Mouse (Mus musculus) midbrain, embryonic 14.5 days (tissue): Measurements from ENCODE around the gene Lrguk. TPM values are rescaled to one million over a fixed set of nuclear protein-coding genes. Genes with fewer than 3 reads are reported as not detected.

ENCODE experiments used
- ATAC-seq: fragments of 200-750 bp; cut with Nextera tagmentation; 2 replicates; pipeline ENCODE4 v1.8.0; 2017; ENCODE audit warnings: moderate number of reproducible peaks, moderate library complexity; ENCODE audit not compliant: low FRiP score, low TSS enrichment
- DNase-seq: peaks from one replicate; pipeline ENCODE4 v3.0.0-alpha.2; 2015
- H3K27ac ChIP-seq: fragments of 300-500 bp; sonication (generic); replicated peaks from 2 replicates; pipeline ENCODE4 v1.5.1; 2014; ENCODE audit warnings: mild to moderate bottlenecking, low read depth, low read length, moderate library complexity
- H3K27me3 ChIP-seq: fragments of 300-500 bp; sonication (generic); 2 replicates; pipeline ENCODE4 v1.6.1; 2014; ENCODE audit warnings: low read length, control low read depth, mixed read lengths; ENCODE audit not compliant: control insufficient read depth, insufficient read depth
- H3K36me3 ChIP-seq: fragments of 300-500 bp; sonication (generic); 2 replicates; pipeline ENCODE4 v1.6.1; 2014; ENCODE audit warnings: low read length, control low read depth; ENCODE audit not compliant: control insufficient read depth, insufficient read depth
- H3K4me1 ChIP-seq: fragments of 300-500 bp; sonication (generic); 2 replicates; pipeline ENCODE4 v1.6.1; 2014; ENCODE audit warnings: mild to moderate bottlenecking, antibody characterized with exemption, low read length, control low read depth; ENCODE audit not compliant: control insufficient read depth, insufficient read depth
- H3K4me2 ChIP-seq: fragments of 300-500 bp; sonication (generic); 2 replicates; pipeline ENCODE4 v1.6.1; 2014; ENCODE audit warnings: mild to moderate bottlenecking, low read length, moderate library complexity
- H3K4me3 ChIP-seq: fragments of 300-500 bp; sonication (generic); replicated peaks from 2 replicates; pipeline ENCODE4 v1.5.1; 2014; ENCODE audit warnings: low read depth, low read length
- H3K9ac ChIP-seq: fragments of 300-500 bp; sonication (generic); replicated peaks from 2 replicates; pipeline ENCODE4 v1.6.1; 2014; ENCODE audit warnings: mild to moderate bottlenecking, low read length, moderate library complexity
- H3K9me3 ChIP-seq: fragments of 300-500 bp; sonication (generic); 2 replicates; pipeline ENCODE4 v1.6.1; 2016; ENCODE audit warnings: low read length, control low read depth, mixed read lengths; ENCODE audit not compliant: control insufficient read depth
- WGBS: fragments of 180-500 bp; shearing (Covaris S2); extraction: QIAGEN DNeasy Blood & Tissue Kit; methylation state at CpG from one replicate; pipeline ENCODE4 v1.1.7; 2014; 5-methylcytosine and 5-hydroxymethylcytosine counted together
- polyA plus RNA-seq: library from polyadenylated mRNA; unstranded; fragments of >200 nt; fragmentation: Nextera tagmentation; extraction: Ambion mirVana; gene quantifications from 2 replicates; pipeline ENCODE4 v1.2.1, GENCODE M21; 2014

Gene Lrguk
- polyA plus RNA-seq, 1 experiment from 2014 or later = 0.83 TPM

GRCm38 (mm10) chr6:34083471-34083870 lies 54.2 kb downstream of the Lrguk start:
- H3K27ac ChIP-seq = no peak overlapping the region
- H3K36me3 ChIP-seq = no peaks in the 10 kb centered on the region
- DNase-seq (no peak), ATAC-seq (no peak)
- WGBS = 93% methylated on average over 5 of the region's 5 CpGs
- H3K9ac ChIP-seq = no peak overlapping the region
- 0 out of 2 replicates have a peak, but pooled peaks cover 5% of the 10 kb centered on the region for H3K4me1 ChIP-seq
- no peaks in the 10 kb centered on the region for H3K27me3 ChIP-seq
- H3K9me3 ChIP-seq = no peaks in the 10 kb centered on the region
- H3K4me3 ChIP-seq = no peak overlapping the region
- H3K4me2 ChIP-seq = no peak overlapping the region

DNA sequence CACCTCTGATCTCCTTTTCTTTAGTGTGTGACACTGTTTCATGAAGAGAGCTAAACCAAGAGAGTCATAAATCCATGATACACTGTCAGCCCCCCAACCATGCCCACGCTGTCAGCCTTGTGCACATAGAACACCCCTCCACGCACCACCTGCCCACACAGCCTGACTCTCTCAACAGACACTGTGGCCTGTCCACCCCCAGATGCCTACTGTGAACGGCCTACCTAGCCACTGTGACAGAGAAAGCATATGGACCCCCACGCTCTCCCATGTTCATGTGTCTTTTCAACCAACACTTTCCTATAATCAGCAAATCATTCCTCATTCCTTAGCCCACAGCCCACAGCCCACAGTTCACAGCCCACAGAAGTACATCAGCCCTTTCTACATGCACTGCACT lies 58.5 kb downstream of the Lrguk start:
- Histone ChIP-seq H3K27me3 (no peaks in the 10 kb centered on the region), H3K9me3 (no peaks in the 10 kb centered on the region), H3K36me3 (no peaks in the 10 kb centered on the region), H3K27ac (no peak overlapping the region), H3K9ac (no peak overlapping the region), H3K4me2 (no peak overlapping the region), H3K4me1 (0 out of 2 replicates have a peak, but pooled peaks cover 5% of the 10 kb centered on the region), H3K4me3 (no peak overlapping the region)
- ATAC-seq (no peak), DNase-seq (no peak)
- 97% methylated on average over 4 of the region's 4 CpGs for WGBS

DNA sequence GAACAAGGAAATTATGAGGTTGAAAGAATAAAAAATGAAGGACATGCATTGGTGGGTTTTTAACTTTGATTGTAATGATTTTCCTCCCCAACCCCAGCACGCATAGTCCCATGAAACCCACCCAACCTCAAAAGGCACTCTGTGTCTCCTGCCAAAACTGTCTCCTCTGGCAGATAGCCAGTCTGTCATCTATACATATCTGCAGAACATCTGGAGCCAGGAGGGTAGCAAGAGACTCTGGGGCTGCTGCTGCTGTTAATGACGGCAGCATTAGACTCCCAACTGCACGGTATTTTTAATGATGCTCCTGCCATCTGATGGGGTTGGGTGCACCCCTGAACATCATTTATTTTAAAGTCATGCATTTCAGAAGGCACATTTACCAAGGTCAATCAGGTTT lies 59.7 kb downstream of the Lrguk start:
- Histone ChIP-seq H3K4me3 (no peak overlapping the region), H3K27ac (no peak overlapping the region), H3K4me2 (no peak overlapping the region), H3K36me3 (no peaks in the 10 kb centered on the region), H3K9ac (no peak overlapping the region), H3K9me3 (no peaks in the 10 kb centered on the region), H3K27me3 (no peaks in the 10 kb centered on the region), H3K4me1 (0 out of 2 replicates have a peak, but pooled peaks cover 5% of the 10 kb centered on the region)
- no peak for DNase-seq
- no peak for ATAC-seq
- 78% methylated on average over 3 of the region's 3 CpGs for WGBS

- H3K36me3 ChIP-seq = no peaks in the 10 kb centered on the region
- H3K9ac ChIP-seq = no peak overlapping the region
- DNase-seq (no peak), ATAC-seq (no peak)
- 67% methylated on average over 3 of the region's 3 CpGs for WGBS
- H3K27me3 ChIP-seq = no peaks in the 10 kb centered on the region
- H3K4me3 ChIP-seq = no peak overlapping the region
- no peak overlapping the region for H3K4me2 ChIP-seq
- H3K9me3 ChIP-seq = no peaks in the 10 kb centered on the region
- no peak overlapping the region for H3K27ac ChIP-seq
- no peaks in the 10 kb centered on the region for H3K4me1 ChIP-seq
Measured at GRCm38 (mm10) chr6:34091537-34091936, 62.3 kb downstream of the Lrguk start.

DNA sequence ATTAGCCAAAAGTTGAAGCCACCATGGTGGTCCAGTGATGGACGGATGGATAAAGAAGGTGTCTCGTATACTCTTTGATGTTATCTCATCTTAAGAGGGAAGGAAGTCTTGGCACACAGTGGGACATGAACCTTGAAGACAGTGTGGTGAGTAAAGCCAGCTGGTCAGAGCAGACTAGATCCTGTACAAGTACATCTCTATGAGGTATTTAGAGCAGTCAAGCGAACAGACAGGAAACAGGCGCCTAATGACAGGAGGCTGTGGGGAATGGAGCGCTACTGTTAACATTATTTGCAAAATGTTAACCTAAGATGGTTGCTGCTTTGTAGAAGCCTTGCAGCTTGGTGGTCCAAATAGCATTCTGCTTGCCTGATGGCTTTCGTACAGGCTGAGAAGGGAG lies 67.0 kb downstream of the Lrguk start:
- Histone ChIP-seq H3K9me3 (no peaks in the 10 kb centered on the region), H3K4me2 (no peak overlapping the region), H3K36me3 (no peaks in the 10 kb centered on the region), H3K4me1 (no peaks in the 10 kb centered on the region), H3K4me3 (no peak overlapping the region), H3K27me3 (no peaks in the 10 kb centered on the region), H3K9ac (no peak overlapping the region), H3K27ac (no peak overlapping the region)
- DNase-seq (no peak), ATAC-seq (no peak)
- 95% methylated on average over 6 of the region's 6 CpGs for WGBS

- H3K27me3 ChIP-seq = no peaks in the 10 kb centered on the region
- 88% methylated on average over 4 of the region's 4 CpGs for WGBS
Measured at GRCm38 (mm10) chr6:34096905-34097304, 67.7 kb downstream of the Lrguk start.

DNA sequence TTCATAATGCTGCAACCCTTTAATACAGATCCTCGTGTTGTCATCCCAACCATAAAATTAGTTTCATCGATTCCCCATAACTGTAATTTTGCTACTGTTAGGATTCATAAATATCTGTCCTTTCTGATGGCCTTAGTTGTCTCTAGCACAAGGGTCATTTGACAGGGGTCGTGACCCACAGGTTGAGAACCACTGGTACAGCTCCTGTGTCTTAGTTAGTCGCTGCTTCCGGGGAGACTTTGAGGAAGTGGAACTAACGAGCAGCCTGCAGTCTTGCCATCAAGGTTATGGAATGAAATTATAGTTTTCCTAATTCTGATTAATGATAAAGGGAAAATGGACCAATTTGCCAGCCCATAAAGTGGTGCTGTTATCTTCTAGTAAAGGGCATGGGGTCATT lies 70.5 kb downstream of the Lrguk start:
- Histone ChIP-seq H3K27me3 (no peaks in the 10 kb centered on the region), H3K36me3 (no peaks in the 10 kb centered on the region), H3K4me3 (no peak overlapping the region), H3K9me3 (no peaks in the 10 kb centered on the region), H3K27ac (no peak overlapping the region), H3K9ac (no peak overlapping the region), H3K4me1 (no peaks in the 10 kb centered on the region), H3K4me2 (no peak overlapping the region)
- DNase-seq (no peak), ATAC-seq (no peak)
- WGBS = 90% methylated on average over 6 of the region's 6 CpGs

More at GRCm38 (mm10) chr6:34096905-34097304, 67.7 kb downstream of the Lrguk start:
- H3K27ac ChIP-seq = no peak overlapping the region
- H3K9ac ChIP-seq = no peak overlapping the region
- ATAC-seq = no peak
- no peaks in the 10 kb centered on the region for H3K9me3 ChIP-seq
- no peaks in the 10 kb centered on the region for H3K4me1 ChIP-seq
- H3K4me2 ChIP-seq = no peak overlapping the region
- no peak for DNase-seq
- no peak overlapping the region for H3K4me3 ChIP-seq
- no peaks in the 10 kb centered on the region for H3K36me3 ChIP-seq

DNA sequence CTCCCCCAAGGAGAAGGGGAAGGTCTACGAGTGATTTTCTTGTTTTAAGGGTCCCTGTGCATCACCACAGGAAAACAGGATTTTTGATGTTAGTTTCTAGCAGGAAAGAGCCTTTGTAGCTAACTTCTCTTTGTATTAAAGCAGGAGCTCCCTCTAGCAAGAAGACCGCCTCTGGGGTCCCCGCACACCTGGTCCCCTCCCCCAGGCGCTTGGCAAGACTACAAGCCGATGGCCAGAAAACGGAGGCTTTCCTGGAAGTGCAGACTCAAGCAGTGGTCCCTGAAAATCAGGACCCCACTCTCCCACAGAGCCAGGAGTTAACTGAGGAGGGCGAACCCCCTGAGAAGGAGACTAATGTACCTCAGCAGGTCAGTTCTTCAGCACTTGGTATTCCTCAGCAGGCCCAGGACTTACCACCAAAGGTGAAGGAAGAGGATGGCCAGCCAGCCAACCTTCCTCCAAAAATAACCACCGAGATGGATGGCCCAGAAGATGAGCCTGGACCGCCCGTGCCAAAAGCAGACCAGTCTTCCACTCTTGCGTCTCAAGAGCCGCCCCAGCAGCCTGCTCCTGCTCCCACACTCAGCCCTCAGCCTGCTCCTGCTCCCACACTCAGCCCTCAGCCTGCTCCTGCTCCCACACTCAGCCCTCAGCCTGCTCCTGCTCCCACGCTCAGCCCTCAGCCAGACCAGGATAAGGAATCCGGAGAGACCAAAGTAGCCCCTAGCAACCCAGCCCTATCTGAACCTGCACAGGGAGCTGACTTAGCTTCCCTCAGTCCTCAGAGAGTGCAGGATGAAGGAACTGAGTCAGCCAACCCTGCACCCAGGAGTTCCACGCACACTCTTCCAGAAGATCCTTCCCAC lies 72.5 kb downstream of the Lrguk start:
- no peak for DNase-seq
- Histone ChIP-seq H3K4me2 (no peak overlapping the region), H3K36me3 (no peaks in the 10 kb centered on the region), H3K27ac (no peak overlapping the region), H3K27me3 (no peaks in the 10 kb centered on the region), H3K9me3 (no peaks in the 10 kb centered on the region), H3K9ac (no peak overlapping the region), H3K4me3 (no peak overlapping the region), H3K4me1 (no peaks in the 10 kb centered on the region)
- 91% methylated on average over 15 of the region's 15 CpGs for WGBS
- ATAC-seq = no peak
